Mouse (Mus musculus) MEL (cell line): Measurements from ENCODE around the gene Nhsl2. TPM values are rescaled to one million over a fixed set of nuclear protein-coding genes. Genes with fewer than 3 reads are reported as not detected.

Source experiments
- DNase-seq: peaks from one replicate; pipeline ENCODE4 v3.0.0; 2011; ENCODE audit warnings: low read depth, low spot score
- H3K27ac ChIP-seq: 2 replicates; pipeline ENCODE4 v1.5.1; 2012; ENCODE audit warnings: low read depth, mild to moderate bottlenecking, control low read depth, low read length, moderate library complexity; ENCODE audit not compliant: control insufficient read depth
- H3K27me3 ChIP-seq, 2 experiments: fragments of 150-350 bp in 1 of 2; sonication (generic) in 1 of 2; 2 replicates each; pipeline ENCODE4 v1.6.1; 2012; ENCODE audit warnings: low read length in 2 of 2, mild to moderate bottlenecking in 2 of 2, improper control_type of control experiment in 1 of 2, moderate library complexity in 1 of 2; ENCODE audit not compliant: insufficient read depth in 2 of 2, control insufficient read depth in 1 of 2
- H3K36me3 ChIP-seq, 2 experiments: 2 replicates each; pipeline ENCODE4 v1.6.1; 2012 to 2014; ENCODE audit warnings: low read length in 2 of 2, improper control_type of control experiment in 1 of 2, inconsistent platforms in 1 of 2, mild to moderate bottlenecking in 1 of 2; ENCODE audit not compliant: insufficient read depth in 2 of 2, control insufficient read depth in 1 of 2
- H3K4me1 ChIP-seq, 2 experiments: fragments of 150-350 bp in 1 of 2; sonication (generic) in 1 of 2; 2 replicates each; pipeline ENCODE4 v1.6.1; 2012; ENCODE audit warnings: low read length in 2 of 2, improper control_type of control experiment in 1 of 2, mild to moderate bottlenecking in 1 of 2; ENCODE audit not compliant: insufficient read depth in 2 of 2, control insufficient read depth in 1 of 2
- H3K4me3 ChIP-seq, 2 experiments: fragments of 150-350 bp in 1 of 2; sonication (generic) in 1 of 2; 2 replicates each; pipeline ENCODE4 v1.5.1; 2012; ENCODE audit warnings: low read depth in 2 of 2, low read length in 2 of 2, mild to moderate bottlenecking in 2 of 2, moderate library complexity in 2 of 2, control low read depth in 1 of 2, improper control_type of control experiment in 1 of 2; ENCODE audit not compliant: control insufficient read depth in 1 of 2, insufficient read depth in 1 of 2
- H3K79me2 ChIP-seq: 2 replicates; pipeline ENCODE4 v1.6.1; 2012; ENCODE audit warnings: mild to moderate bottlenecking, low read length, moderate library complexity; ENCODE audit not compliant: control insufficient read depth, poor library complexity, insufficient read depth
- H3K9ac ChIP-seq: 2 replicates; pipeline ENCODE4 v1.6.1; 2012; ENCODE audit warnings: low read depth, mild to moderate bottlenecking, control low read depth, low read length, moderate library complexity; ENCODE audit not compliant: control insufficient read depth, poor library complexity, severe bottlenecking
- H3K9me3 ChIP-seq: fragments of 150-350 bp; sonication (generic); replicated peaks from 2 replicates; pipeline ENCODE4 v1.6.1; 2012; ENCODE audit warnings: mild to moderate bottlenecking, low read length, improper control_type of control experiment, moderate library complexity; ENCODE audit not compliant: insufficient read depth
- BHLHE40 ChIP-seq: IDR thresholded peaks from 2 replicates; pipeline ENCODE4 v1.6.1; 2012; ENCODE audit warnings: low read depth, mild to moderate bottlenecking, inconsistent platforms, low read length, improper control_type of control experiment, borderline replicate concordance
- CHD2 ChIP-seq: IDR thresholded peaks from 2 replicates; pipeline ENCODE4 v1.6.1; 2011; ENCODE audit warnings: low read length, improper control_type of control experiment
- EP300 ChIP-seq, 2 experiments: IDR thresholded peaks; 2 replicates each; pipeline ENCODE4 v1.6.1; 2011; ENCODE audit warnings: improper control_type of control experiment in 2 of 2, low read length in 2 of 2, low read depth in 1 of 2, mild to moderate bottlenecking in 1 of 2
- ETS1 ChIP-seq: IDR thresholded peaks from 2 replicates; pipeline ENCODE4 v1.6.1; 2012; ENCODE audit warnings: low read depth, mild to moderate bottlenecking, inconsistent platforms, low read length, improper control_type of control experiment, moderate library complexity
- GATA1 ChIP-seq: IDR thresholded peaks from 2 replicates; pipeline ENCODE4 v1.6.1; 2011; ENCODE audit warnings: low read depth, low read length, improper control_type of control experiment
- HCFC1 ChIP-seq: IDR thresholded peaks from 2 replicates; pipeline ENCODE4 v1.6.1; 2012; ENCODE audit warnings: low read depth, mild to moderate bottlenecking, inconsistent platforms, low read length, improper control_type of control experiment, moderate library complexity
- JUND ChIP-seq: IDR thresholded peaks from 2 replicates; pipeline ENCODE4 v1.6.1; 2011; ENCODE audit warnings: low read depth, mild to moderate bottlenecking, improper control_type of control experiment, low read length
- KAT2A ChIP-seq: conservative IDR thresholded peaks from 2 replicates; pipeline ENCODE4 v1.6.1; 2012; ENCODE audit warnings: low read depth, low read length, improper control_type of control experiment, inconsistent platforms
- MAZ ChIP-seq: IDR thresholded peaks from 2 replicates; pipeline ENCODE4 v1.6.1; 2012; ENCODE audit warnings: low read depth, mild to moderate bottlenecking, inconsistent platforms, low read length, improper control_type of control experiment
- MXI1 ChIP-seq: IDR thresholded peaks from 2 replicates; pipeline ENCODE4 v1.6.1; 2011; ENCODE audit warnings: mild to moderate bottlenecking, low read depth, low read length, improper control_type of control experiment
- MYB ChIP-seq: IDR thresholded peaks from 2 replicates; pipeline ENCODE4 v1.6.1; 2011; ENCODE audit warnings: mild to moderate bottlenecking, low read depth, low read length, improper control_type of control experiment
- NELFE ChIP-seq: IDR thresholded peaks from 2 replicates; pipeline ENCODE4 v1.6.1; 2011; ENCODE audit warnings: low read depth, low read length, improper control_type of control experiment
- POLR2A ChIP-seq, 2 experiments: IDR thresholded peaks; 2 replicates each; pipeline ENCODE4 v1.6.1; 2011 to 2012; ENCODE audit warnings: low read length in 2 of 2, mild to moderate bottlenecking in 2 of 2, control low read depth in 1 of 2, improper control_type of control experiment in 1 of 2, low read depth in 1 of 2, moderate library complexity in 1 of 2; ENCODE audit not compliant: control insufficient read depth in 1 of 2, insufficient read depth in 1 of 2, poor library complexity in 1 of 2
- POLR2AphosphoS2 ChIP-seq: IDR thresholded peaks from 2 replicates; pipeline ENCODE4 v1.6.1; 2011; ENCODE audit warnings: low read length, improper control_type of control experiment
- RAD21 ChIP-seq: IDR thresholded peaks from 2 replicates; pipeline ENCODE4 v1.6.1; 2011; ENCODE audit warnings: mild to moderate bottlenecking, low read depth, low read length, improper control_type of control experiment
- RCOR1 ChIP-seq: IDR thresholded peaks from 2 replicates; pipeline ENCODE4 v1.6.1; 2012; ENCODE audit warnings: low read depth, mild to moderate bottlenecking, inconsistent platforms, low read length, improper control_type of control experiment
- TBP ChIP-seq: IDR thresholded peaks from 2 replicates; pipeline ENCODE4 v1.8.0; 2011; ENCODE audit warnings: low read depth, low read length, improper control_type of control experiment
- UBTF ChIP-seq: IDR thresholded peaks from 2 replicates; pipeline ENCODE4 v1.6.1; 2012; ENCODE audit warnings: low read depth, mild to moderate bottlenecking, inconsistent platforms, low read length, improper control_type of control experiment, moderate library complexity, borderline replicate concordance; ENCODE audit not compliant: insufficient read depth
- USF1 ChIP-seq: IDR thresholded peaks from 2 replicates; pipeline ENCODE4 v1.6.1; 2014; ENCODE audit warnings: low read depth, mild to moderate bottlenecking, inconsistent platforms, low read length, improper control_type of control experiment, moderate library complexity
- ZKSCAN1 ChIP-seq: IDR thresholded peaks from 2 replicates; pipeline ENCODE4 v1.6.1; 2012; ENCODE audit warnings: low read depth, mild to moderate bottlenecking, inconsistent platforms, low read length, improper control_type of control experiment, moderate library complexity
- polyA plus RNA-seq, 2 experiments: library from polyadenylated mRNA; stranded (reverse) in 1 of 2; unstranded in 1 of 2; fragments of >175 nt in 1 of 2; fragments of >200 nt in 1 of 2; gene quantifications; 2 replicates each; pipeline versions ENCODE4 v1.2.1 to v1.2.4; 2012; ENCODE audit warnings: low replicate concordance in 2 of 2, low read depth in 1 of 2; ENCODE audit not compliant: insufficient read length in 2 of 2, insufficient read depth in 1 of 2, missing spikeins in 1 of 2
- total RNA-seq: library from RNA; depleted of rRNA; stranded (reverse); fragments of 300-350 nt; gene quantifications from 2 replicates; pipeline ENCODE4 v1.2.3, GENCODE M21; 2012

The Nhsl2 gene
- total and polyA plus RNA-seq, 3 experiments: 0.01 to 0.23 TPM; not detected in 1

GRCm38 (mm10) chrX:101851566-101852354 lies 2.6 kb downstream of the Nhsl2 start:
- no peak for TF ChIP-seq UBTF
- no peak for TF ChIP-seq BHLHE40
- TF ChIP-seq NELFE: no peak
- no peak for TF ChIP-seq KAT2A
- no peak for TF ChIP-seq POLR2A (IDR thresholded peaks at IDR 0.05; ENCODE audit: control insufficient read depth in 1 of 2, insufficient read depth in 1 of 2, low read depth in 1 of 2, low read length in 2 of 2, poor library complexity in 1 of 2)
- no peak for TF ChIP-seq MYB
- TF ChIP-seq EP300 (IDR thresholded peaks at IDR 0.05; ENCODE audit: low read depth in 1 of 2, low read length in 2 of 2): no peak
- TF ChIP-seq ETS1: no peak
- TF ChIP-seq HCFC1: no peak
- TF ChIP-seq TBP: no peak
- no peak for TF ChIP-seq RCOR1
- no peak for TF ChIP-seq USF1
- no peak for TF ChIP-seq MAZ
- no peak for TF ChIP-seq JUND
- TF ChIP-seq ZKSCAN1: no peak
- no peak for TF ChIP-seq CHD2
- TF ChIP-seq RAD21: no peak
- TF ChIP-seq MXI1: no peak
- no peak for TF ChIP-seq POLR2AphosphoS2
- TF ChIP-seq, all 39 proteins: peak for 0
- no peak overlapping the region for H3K27ac ChIP-seq
- no peak for DNase-seq
- H3K9me3 ChIP-seq: no peaks in the 10 kb centered on the region
- H3K36me3 ChIP-seq: no peaks in the 10 kb centered on the region
- no peak overlapping the region for H3K9ac ChIP-seq
- peaks cover 0 to 1% of the 10 kb centered on the region in 2 experiments; a peak in 1 of 4 replicates for H3K27me3 ChIP-seq
- no peak overlapping the region for H3K4me3 ChIP-seq
- no peaks in the 10 kb centered on the region for H3K4me1 ChIP-seq
- H3K79me2 ChIP-seq: no peaks in the 10 kb centered on the region

- H3K27me3 ChIP-seq: peaks cover 0 to 2% of the 10 kb centered on the region in 2 experiments; a peak in 1 of 4 replicates
- no peaks in the 10 kb centered on the region for H3K36me3 ChIP-seq
- H3K4me1 ChIP-seq: no peaks in the 10 kb centered on the region
- no peak overlapping the region for H3K4me3 ChIP-seq
- no peaks in the 10 kb centered on the region for H3K79me2 ChIP-seq
- no peak overlapping the region for H3K9ac ChIP-seq
- TF ChIP-seq GATA1: no peak
- no peaks in the 10 kb centered on the region for H3K9me3 ChIP-seq
- no peak for DNase-seq
- no peak overlapping the region for H3K27ac ChIP-seq
These were observed 14.6 kb downstream of the Nhsl2 start for GRCm38 (mm10) chrX:101863666-101864378.
